Mouse (Mus musculus) macrophage (primary cell): ENCODE measurements around the gene Usp7. TPM values are rescaled to one million over a fixed set of nuclear protein-coding genes. Genes with fewer than 3 reads are reported as not detected.

ENCODE experiments used
- H3K27ac ChIP-seq: fragments of 350-480 bp; formaldehyde crosslinking; 2 replicates; pipeline ENCODE4 v1.9.0; 2021
- H3K36me3 ChIP-seq: fragments of 350-480 bp; formaldehyde crosslinking; 2 replicates; pipeline ENCODE4 v1.9.0; 2021; ENCODE audit errors: inconsistent target
- H3K4me3 ChIP-seq: fragments of 350-480 bp; formaldehyde crosslinking; 2 replicates; pipeline ENCODE4 v1.9.0; 2021; ENCODE audit errors: inconsistent target
- H3K79me2 ChIP-seq: fragments of 350-480 bp; formaldehyde crosslinking; 2 replicates; pipeline ENCODE4 v1.9.0; 2021; ENCODE audit errors: inconsistent target
- WGBS: methylation state at CpG from one replicate; pipeline ENCODE4 v1.1.7; 2026; ENCODE audit warnings: inconsistent platforms; ENCODE audit not compliant: missing documents; 5-methylcytosine and 5-hydroxymethylcytosine counted together
- polyA plus RNA-seq: library from polyadenylated mRNA; stranded (reverse); fragments of 250-400 nt; gene quantifications from 3 replicates; pipeline ENCODE4 v1.2.4, GENCODE M21; 2018; ENCODE audit warnings: inconsistent platforms

The Usp7 gene
- polyA plus RNA-seq, 1 experiment from 2014 or later: 73.0 TPM

DNA sequence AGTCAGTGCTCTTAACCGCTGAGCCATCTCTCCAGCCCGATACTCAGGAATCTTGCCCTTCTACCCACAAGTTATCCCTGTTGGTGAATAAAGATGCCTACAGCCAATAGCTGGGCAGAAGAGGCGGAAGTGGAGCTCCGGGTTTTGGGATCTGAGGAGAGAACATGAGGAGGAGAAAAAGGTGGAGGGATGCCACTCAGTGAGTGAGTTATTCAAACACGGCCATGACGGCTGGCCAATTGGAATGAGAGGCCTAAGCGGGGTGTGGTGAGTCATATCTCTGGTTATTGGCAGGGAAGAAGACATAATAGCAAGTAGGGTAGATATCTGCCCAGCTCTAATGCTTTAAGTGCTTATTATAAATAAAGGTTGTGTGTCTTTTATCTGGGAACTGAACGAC is 43.2 kb downstream of the Usp7 start:
- H3K36me3 ChIP-seq: no peaks in the 10 kb centered on the region
- H3K79me2 ChIP-seq: no peaks in the 10 kb centered on the region
- no peak overlapping the region for H3K4me3 ChIP-seq
- no peak overlapping the region for H3K27ac ChIP-seq
- 100% methylated on average over 7 of the region's 8 CpGs for WGBS

DNA sequence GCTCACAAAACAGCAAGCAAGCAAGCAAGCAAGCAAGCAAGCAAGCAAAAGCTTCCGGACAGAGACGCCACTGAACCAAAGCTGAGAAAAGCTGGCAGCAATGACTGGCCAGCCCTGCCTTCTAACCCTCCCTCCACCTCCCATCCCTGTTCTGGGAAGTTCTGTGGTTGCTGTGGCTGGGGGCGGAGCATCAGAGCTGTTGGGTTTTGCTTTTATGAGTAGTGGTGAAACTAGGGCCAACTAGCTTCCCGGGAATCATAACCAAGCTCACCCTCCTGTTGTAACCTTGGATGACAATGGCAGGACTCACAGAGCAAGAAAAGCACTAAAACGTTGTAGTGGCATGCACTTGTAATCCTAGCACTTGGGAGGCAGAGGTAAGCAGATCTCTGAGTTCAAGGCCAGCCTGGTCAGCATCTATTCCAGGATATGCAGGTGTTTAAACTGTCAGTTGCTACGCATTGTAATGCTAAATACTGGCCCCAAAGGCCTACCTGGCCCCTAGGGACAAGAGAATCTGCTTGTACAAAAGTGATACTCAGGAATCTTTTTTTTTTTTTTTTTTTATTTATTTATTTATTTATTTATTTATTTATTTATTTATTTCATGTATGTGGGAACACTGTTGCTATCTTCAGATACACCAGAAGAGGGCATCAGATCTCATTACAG is 43.8 kb downstream of the Usp7 start:
- Histone ChIP-seq H3K27ac (no peak overlapping the region), H3K79me2 (no peaks in the 10 kb centered on the region), H3K36me3 (no peaks in the 10 kb centered on the region), H3K4me3 (no peak overlapping the region)
- WGBS: 29% methylated on average over 6 of the region's 6 CpGs

DNA sequence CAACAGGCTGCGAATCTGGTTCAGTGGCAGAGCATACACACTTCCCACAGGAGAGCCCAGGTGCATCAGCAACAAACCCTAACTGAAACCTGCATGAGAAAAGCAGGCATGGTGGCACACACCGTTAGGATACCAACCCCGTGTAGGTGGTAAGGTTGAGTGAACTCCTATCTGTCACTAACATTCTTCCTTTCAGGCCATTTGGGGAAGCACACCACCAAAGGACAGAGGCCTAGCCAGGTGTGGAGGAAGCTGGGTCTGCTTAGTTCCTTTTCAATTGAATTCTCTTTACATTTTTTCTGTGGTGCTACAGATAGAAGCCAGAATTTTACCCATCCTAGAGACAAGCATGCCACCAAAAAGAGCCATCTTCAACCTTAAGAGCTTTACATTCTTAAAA is 44.3 kb downstream of the Usp7 start:
- 16% methylated on average over 3 of the region's 3 CpGs for WGBS
- Histone ChIP-seq H3K27ac (no peak overlapping the region), H3K79me2 (no peaks in the 10 kb centered on the region), H3K36me3 (no peaks in the 10 kb centered on the region), H3K4me3 (no peak overlapping the region)

DNA sequence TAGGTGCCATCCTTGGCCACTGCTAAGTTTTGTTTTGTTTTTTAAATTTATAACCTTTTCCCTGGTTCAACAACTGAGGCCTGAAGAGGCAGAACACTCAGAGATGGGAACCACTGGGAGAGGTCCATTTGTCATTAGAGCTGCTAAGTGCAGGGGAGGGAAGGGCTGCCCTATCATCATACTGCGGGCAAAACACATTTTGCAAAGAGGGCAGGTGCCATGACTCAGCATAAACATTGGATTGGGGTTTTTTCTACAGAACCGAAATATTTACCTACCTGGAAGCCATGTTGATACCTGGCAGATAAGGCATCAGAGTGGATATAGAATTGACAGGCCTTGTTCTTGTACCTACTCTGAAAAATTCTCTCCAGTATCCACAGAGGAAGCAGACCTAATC is 45.6 kb downstream of the Usp7 start:
- WGBS: 68% methylated on average over 2 of the region's 2 CpGs
- Histone ChIP-seq H3K4me3 (no peak overlapping the region), H3K79me2 (no peaks in the 10 kb centered on the region), H3K27ac (no peak overlapping the region), H3K36me3 (no peaks in the 10 kb centered on the region)

DNA sequence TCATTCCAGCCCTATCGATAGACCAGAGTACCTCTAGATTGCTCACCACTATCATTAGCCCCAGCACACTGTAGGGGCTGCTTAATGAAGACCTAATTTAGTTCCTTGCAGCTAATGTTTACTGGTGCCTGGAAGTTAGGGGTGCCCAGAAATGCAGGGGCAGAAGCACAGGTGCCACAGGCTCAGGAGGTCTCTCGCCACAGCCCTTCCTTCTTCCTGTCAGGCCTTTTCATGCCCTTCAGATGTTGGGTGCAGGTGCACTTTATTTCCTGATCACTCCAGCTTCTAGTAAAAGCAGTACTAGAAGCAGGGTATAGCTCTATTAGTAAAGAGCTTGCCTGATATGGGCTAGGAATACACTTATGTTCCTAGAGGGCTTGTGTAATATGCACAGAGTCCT is 46.4 kb downstream of the Usp7 start:
- Histone ChIP-seq H3K27ac (no peak overlapping the region), H3K36me3 (no peaks in the 10 kb centered on the region), H3K4me3 (no peak overlapping the region), H3K79me2 (no peaks in the 10 kb centered on the region)
- 68% methylated on average over 2 of the region's 2 CpGs for WGBS

DNA sequence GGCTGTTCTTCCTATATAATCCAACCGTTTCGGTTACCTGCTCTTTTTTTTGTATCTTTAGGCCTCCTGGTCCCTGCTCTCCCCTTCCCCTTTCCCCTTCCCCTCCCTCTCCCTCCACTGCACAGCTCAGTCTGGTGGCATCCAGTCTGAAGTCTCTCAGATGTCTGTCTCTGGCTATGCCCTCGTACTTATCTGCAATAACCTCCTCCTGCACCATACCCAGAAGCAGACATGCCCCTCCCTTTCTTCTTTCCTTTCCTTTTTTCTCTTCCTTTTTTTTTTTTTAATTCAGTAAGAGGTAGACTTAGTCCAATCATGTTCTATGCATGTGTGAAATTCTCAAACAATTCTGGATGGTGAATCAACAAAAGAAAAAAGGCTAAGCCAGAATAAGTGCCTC is 48.1 kb downstream of the Usp7 start:
- no peaks in the 10 kb centered on the region for H3K79me2 ChIP-seq
- WGBS: 25% methylated on average over 3 of the region's 3 CpGs
- H3K27ac ChIP-seq: no peak overlapping the region
- H3K36me3 ChIP-seq: no peaks in the 10 kb centered on the region
- no peak overlapping the region for H3K4me3 ChIP-seq

DNA sequence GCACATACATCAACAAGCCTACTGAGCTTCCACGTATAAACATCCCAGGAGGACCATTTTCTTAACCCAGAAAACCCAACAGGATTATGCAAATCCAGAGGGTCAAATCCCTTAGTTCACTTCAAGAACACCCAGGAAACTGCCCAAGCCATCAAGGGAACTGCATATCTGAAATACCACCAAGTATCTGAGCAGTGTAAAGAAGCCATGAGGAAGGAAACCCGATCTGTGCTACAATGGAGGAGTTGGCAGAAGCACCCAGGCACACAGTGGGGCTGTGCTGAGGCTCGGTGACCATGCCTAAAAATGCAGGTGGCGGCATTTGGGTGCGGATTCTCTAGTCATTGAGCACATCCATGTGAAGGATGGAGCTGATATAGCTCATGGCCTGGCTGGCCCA is 50.4 kb downstream of the Usp7 start:
- H3K27ac ChIP-seq: no peak overlapping the region
- no peak overlapping the region for H3K4me3 ChIP-seq
- 87% methylated on average over 5 of the region's 5 CpGs for WGBS
- no peaks in the 10 kb centered on the region for H3K36me3 ChIP-seq
- peaks cover 12% of the 10 kb centered on the region for H3K79me2 ChIP-seq

DNA sequence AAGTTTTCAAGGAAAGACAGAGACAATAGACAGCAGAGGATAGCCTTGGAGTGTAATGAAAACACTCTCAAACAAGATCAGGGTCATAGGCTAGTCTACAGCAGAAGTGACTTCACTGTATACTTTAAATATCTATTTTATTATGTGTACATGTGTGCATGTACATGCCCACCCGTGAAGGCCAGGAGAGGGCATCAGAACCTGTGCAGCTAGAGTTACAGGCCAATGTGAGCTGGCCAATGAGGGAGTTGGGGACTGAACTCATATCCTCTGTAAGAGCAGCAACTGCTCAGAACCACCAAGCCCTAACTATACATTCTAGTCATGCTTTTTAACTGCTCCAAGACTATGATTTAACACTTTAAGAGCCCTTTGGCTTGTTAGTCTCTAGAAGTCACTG is 51.0 kb downstream of the Usp7 start:
- no peak overlapping the region for H3K4me3 ChIP-seq
- H3K27ac ChIP-seq: no peak overlapping the region
- H3K79me2 ChIP-seq: peaks cover 18% of the 10 kb centered on the region
- H3K36me3 ChIP-seq: no peaks in the 10 kb centered on the region
- no CpG with 5 or more reads among the region's 1 CpGs for WGBS

DNA sequence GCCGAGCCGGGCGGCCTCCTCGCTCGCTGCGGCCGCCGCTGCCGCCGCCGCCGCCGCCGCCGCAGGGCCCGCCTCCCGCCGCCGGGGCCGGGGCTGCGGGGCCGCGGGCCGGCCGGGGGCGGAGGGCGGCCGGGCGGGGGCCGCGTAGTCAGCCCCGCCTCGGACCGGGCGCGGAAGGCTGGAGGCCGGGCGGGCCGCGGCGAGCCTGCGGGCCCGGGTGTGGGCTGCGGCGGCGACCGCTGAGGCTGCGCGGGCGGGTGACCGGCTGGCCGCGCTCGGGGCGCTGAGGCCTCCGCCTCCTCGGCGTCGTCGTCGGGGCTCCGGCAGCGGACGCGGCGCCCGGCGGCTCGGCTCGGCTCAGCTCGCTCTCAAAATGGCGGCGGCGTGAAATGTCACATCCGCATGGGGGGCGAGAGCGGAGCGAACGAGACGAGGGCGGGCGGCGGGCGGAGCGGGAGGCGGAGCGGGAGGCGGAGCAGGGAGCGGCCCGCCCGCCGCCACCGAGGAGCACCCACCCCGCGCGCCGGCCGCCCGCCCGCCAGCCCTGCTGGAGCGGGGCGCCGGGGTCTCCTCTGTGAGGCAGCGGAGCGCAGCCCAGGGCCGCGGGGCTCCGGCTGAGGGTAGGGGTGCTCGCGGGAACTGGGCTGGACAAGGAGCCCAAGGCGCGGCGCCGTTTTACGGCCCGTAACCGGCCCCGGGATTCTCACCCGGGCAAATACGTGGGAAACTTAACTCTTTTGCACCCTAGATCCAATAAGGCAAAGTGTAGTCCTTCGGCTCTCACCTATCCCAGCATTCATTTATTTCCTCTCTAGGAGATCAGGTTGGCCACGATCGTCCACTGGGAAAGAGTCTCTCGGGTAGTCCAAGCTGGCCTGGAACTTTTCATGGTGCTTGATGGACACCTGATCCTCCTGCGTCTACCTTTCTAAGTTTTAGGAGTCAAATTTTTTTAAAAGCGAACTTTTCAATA is 53.3 kb downstream of the Usp7 start:
- H3K36me3 ChIP-seq: no peaks in the 10 kb centered on the region
- H3K27ac ChIP-seq: no peak overlapping the region
- WGBS: 1% methylated on average over 94 of the region's 126 CpGs
- peaks cover 40% of the 10 kb centered on the region for H3K79me2 ChIP-seq
- peak overlapping the region; percentile 26; the same call in 1 of the 2 replicates for H3K4me3 ChIP-seq

DNA sequence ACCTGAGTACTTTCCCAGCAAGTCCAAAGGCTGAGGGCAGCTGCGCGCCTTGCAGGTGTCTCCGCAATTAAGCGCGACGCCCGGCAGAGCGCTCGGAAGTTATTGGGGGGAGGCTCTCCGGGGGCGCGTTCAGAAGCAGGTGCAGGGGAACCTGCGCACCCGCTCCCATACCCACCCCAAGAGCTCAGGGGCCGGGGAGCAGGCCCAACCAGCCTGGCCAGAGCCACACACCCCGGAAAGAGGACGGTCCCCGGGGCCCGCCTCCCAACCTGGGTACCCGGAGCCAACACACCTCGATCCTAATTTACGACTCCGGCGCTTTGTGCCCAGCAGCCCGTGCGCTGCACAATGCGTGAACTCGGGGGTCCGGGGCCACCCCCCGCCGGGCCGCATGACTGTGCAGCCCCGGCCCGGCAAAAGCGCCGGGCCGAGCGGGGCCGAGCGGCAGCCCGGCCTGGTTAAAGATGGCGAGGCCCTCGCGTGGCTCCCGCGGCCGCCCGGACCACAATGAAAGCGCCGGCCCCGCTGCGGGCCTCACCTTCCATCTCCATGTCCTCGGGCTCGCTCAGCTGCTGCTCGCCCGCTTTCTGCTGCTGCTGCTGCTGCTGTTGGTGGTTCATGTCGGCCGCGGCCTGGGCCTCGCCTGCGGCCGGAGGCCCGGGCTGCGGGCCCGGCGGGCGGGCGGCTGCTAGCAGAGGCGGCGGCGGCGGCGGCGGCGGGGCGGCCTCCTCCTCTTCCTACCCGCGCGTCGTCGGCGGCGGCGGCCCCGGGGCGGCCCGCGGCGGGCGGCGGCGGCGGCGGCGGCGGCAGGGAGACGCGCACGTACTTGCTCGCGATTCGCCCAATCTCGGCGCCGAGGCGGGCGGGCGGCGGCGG is 54.2 kb downstream of the Usp7 start:
- peaks cover 50% of the 10 kb centered on the region for H3K79me2 ChIP-seq
- WGBS: under 1% methylated on average over 69 of the region's 110 CpGs
- H3K36me3 ChIP-seq: no peaks in the 10 kb centered on the region
- H3K27ac ChIP-seq: no peak overlapping the region
- peak overlapping the region; percentile 55 for H3K4me3 ChIP-seq

DNA sequence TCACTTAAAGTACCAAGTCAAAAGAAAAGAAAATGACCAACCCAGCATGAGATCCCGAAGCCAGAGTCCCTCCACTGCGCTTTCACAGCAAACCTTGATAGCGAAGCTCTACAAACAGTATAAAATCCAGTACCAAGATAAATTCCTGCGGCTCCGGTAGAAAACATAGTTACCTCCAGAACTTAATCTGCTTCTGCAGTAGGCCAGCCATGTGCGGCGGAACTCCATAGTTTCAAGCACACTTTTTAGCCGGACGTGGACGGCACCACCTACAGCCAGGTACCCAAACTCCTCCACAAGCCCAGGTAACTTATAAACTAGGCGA is 54.8 kb downstream of the Usp7 start:
- Histone ChIP-seq H3K27ac (no peak overlapping the region), H3K36me3 (no peaks in the 10 kb centered on the region), H3K79me2 (peaks cover 56% of the 10 kb centered on the region), H3K4me3 (peak overlapping the region; percentile 55)
- 2% methylated on average over 11 of the region's 11 CpGs for WGBS

DNA sequence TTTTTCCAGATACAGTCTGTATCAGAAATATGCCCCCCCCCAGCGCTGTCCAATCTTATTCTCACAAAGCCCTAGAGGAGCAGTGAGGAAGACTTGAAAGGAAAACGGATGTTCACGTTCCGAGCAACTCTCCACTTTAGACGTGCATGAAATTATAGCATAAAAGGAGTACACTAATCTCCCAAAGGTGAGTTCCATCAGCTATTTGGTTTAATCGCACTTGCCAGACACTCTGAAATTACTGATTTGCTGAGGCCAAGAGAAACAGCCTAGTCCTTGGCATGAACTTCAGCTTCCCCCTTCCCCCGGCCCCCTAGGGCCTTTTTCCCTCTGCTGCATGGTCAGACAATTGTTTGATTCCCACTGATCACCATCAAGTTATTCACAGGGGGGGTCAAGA is 55.4 kb downstream of the Usp7 start:
- Histone ChIP-seq H3K79me2 (peaks cover 61% of the 10 kb centered on the region), H3K27ac (no peak overlapping the region), H3K36me3 (no peaks in the 10 kb centered on the region), H3K4me3 (peak overlapping the region; percentile 55)
- 0% methylated on average over 7 of the region's 7 CpGs for WGBS

DNA sequence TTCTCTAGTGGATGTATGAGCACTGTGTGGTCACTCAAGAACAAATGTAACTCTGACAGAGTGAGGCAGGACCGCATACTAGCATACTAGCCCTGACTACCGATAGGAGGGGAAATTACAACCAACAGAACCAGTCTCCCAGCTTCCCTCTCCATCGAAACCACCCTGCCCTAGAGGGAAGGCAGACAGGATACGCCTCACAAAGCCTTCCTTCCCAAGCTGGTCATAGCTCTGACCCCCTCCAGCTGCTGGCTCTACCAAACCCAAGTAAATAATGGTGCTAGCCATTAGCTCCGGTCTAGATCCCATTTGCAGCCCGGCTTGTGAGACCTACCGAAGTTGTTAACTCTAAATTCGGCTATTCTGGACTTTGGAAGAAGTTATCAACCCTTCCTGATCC is 56.1 kb downstream of the Usp7 start:
- H3K36me3 ChIP-seq: no peaks in the 10 kb centered on the region
- WGBS: 9% methylated on average over 8 of the region's 8 CpGs
- H3K27ac ChIP-seq: no peak overlapping the region
- peaks cover 68% of the 10 kb centered on the region for H3K79me2 ChIP-seq
- H3K4me3 ChIP-seq: peak overlapping the region; percentile 55

DNA sequence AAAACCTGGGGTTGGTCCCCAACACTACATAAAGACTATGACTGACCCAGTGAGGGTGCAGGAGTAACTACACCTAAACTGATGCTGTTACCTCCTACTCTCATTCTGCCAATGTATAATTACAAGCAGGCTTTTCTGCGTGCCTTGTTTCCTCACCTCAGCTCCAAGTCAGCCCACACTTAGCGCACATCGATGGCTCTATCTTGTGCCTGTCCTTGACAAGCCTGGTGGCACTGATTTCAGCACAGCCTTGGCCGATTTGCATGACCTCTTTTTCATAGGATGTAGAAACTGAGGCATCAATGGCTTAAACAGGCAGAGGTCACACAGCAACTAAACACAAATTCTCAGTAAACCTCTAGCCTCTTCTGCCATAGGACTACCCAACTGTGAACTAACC is 57.4 kb downstream of the Usp7 start:
- Histone ChIP-seq H3K4me3 (no peak overlapping the region), H3K27ac (no peak overlapping the region), H3K79me2 (peaks cover 82% of the 10 kb centered on the region), H3K36me3 (no peaks in the 10 kb centered on the region)
- 87% methylated on average over 4 of the region's 4 CpGs for WGBS
